Mouse (Mus musculus) T-helper 17 cell (primary cell): Measurements from ENCODE around the gene Jakmip3.

Experiments used
- in situ Hi-C, 2 experiments: fragments of 300-600 bp; cut with MboI, MseI; formaldehyde crosslinking; loops; 1 replicate in 1 of 2; 2 replicates in 1 of 2; pipeline ENCODE4 v1.15.1; 2025; ENCODE audit warnings: high pct_unique_total_duplicates in 2 of 2

The Jakmip3 gene

DNA sequence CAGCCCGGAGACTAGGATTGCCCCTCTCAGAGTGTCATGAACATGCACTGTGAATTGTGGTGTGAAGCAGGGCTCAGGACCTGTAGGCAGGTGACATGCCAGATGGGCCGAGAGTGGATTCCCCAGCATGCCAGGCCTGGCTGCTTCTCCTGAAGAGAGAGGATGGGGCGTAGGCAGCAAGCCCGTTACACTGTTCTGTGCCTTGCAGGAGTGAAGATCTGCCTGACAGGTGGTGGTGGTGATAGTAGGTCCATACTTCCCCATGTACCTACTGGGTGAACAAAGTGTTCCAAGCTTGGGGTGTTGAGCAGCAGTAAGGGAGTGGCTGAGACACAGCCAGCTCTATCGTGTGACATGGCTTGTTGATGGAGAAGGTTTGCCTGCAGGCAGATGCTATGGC, 152.6 kb downstream of the Jakmip3 start:
- in situ Hi-C loops, result no loop called here

DNA sequence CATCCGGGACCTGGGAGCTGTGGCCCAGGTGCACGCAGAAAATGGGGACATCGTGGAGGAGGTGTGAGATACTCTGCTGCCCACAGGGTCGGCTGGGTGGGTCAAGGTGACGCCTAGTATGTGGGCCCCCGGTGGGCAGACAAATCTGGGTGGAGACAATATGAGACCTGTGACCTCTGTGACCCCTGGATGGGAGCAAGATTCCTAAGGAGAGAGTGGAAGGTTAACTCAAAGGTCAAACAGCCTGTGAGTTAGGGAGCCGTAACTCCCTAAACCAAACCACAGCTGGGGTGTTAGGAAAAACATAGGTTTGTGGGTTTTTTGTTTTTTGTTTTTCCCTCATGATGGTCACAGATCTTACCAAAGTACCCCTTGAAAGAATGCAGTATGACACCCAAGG, 153.3 kb downstream of the Jakmip3 start:
- in situ Hi-C loops, result no loop called here

- in situ Hi-C loops, result no loop called here
Observed at GRCm38 (mm10) chr7:139094761-139095160, 154.2 kb downstream of the Jakmip3 start.

- in situ Hi-C loops, result no loop called here
Observed at GRCm38 (mm10) chr7:139095282-139095681, 154.8 kb downstream of the Jakmip3 start.

- in situ Hi-C loops, result no loop called here
Observed at GRCm38 (mm10) chr7:139096399-139096798, 155.9 kb downstream of the Jakmip3 start.

GRCm38 (mm10) chr7:139100531-139101095, 160.1 kb downstream of the Jakmip3 start:
- in situ Hi-C loops, result loop anchor here in 1 of 2 experiments (10.0 kb wide), 1 partner anchor 374 kb away; no protein-coding TSS in a partner anchor

DNA sequence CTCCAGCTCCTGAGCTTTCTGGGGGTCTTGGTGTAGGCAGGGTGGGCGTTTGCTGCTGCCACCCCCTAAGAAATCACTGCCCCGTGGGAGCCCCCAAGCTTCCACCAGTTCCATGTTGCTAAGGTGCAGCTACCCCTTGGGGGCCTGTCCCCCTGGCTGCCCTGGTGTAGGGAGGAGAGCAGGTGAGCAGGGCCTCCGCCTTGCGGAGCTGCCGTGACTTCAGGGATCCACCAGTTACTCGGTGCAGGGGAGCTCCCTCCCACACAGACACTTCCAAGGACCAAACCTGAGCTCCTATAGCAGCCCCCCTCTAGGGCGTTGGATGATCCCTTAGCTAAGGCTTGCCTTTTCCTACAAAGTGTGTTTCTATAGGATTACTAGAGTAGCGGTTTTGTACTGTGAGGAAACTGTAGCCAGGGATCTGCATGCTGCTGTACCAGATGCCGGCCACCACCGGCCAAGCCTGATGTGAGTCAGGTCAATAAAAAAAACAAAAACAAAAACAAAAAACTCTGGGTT, 160.8 kb downstream of the Jakmip3 start:
- in situ Hi-C loops, result loop anchor here in 1 of 2 experiments (10.0 kb wide), 1 partner anchor 373 kb away; no protein-coding TSS in a partner anchor

GRCm38 (mm10) chr7:139101826-139102225, 161.3 kb downstream of the Jakmip3 start:
- in situ Hi-C loops, result loop anchor here in 1 of 2 experiments (10.0 kb wide), 1 partner anchor 373 kb away; no protein-coding TSS in a partner anchor

DNA sequence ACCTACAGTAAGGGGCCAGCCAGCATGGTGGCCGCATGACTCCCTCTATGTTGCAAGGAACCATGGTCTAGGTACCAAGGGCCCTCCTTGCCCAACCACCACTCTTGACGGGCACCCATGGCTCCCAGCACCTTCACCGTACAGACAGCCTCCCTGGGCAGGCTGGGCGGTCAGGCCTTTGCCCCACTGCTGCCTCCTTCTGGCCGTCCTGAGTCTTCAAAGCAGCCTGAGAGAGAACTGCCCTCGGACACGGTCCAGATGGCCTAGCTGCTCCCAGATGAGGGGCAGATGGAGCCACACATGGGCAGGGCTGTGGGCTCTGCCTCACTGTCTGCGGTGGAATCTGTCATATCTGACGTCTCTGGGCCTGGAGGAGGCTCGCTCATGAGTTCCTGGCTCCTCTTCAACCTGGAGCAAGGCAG, 163.4 kb downstream of the Jakmip3 start:
- in situ Hi-C loops, result loop anchor here in 1 of 2 experiments (10.0 kb wide), 1 partner anchor 371 kb away; no protein-coding TSS in a partner anchor

GRCm38 (mm10) chr7:139105076-139105475, 164.5 kb downstream of the Jakmip3 start:
- in situ Hi-C loops, result loop anchor here in 1 of 2 experiments (10.0 kb wide), 1 partner anchor 370 kb away; no protein-coding TSS in a partner anchor

DNA sequence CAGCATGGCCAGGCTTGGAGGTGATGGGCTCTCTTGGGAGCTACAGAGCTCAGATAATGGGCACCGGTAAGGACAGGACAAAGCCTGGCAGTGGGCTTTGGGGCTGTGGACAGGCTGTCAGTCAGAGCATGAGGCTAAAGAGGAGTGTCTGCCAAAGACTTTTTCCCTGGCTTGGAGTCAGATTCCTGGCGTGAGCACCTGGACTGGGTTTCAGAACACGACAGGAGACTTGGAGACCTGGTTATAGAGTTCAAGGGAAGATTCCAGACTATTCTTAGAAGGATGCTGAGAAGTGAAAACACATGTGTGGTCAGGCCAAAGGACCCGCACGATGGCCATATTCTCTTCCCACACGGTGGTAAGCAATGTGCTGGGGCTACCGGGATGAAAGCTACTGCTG, 165.2 kb downstream of the Jakmip3 start:
- in situ Hi-C loops, result loop anchor here in 1 of 2 experiments (10.0 kb wide), 1 partner anchor 369 kb away; no protein-coding TSS in a partner anchor

- in situ Hi-C loops, result loop anchor here in 1 of 2 experiments (10.0 kb wide), 1 partner anchor 367 kb away; no protein-coding TSS in a partner anchor
Observed at GRCm38 (mm10) chr7:139107908-139108650, 167.5 kb downstream of the Jakmip3 start.

GRCm38 (mm10) chr7:139119152-139119774, 178.7 kb downstream of the Jakmip3 start:
- in situ Hi-C loops, result no loop called here

DNA sequence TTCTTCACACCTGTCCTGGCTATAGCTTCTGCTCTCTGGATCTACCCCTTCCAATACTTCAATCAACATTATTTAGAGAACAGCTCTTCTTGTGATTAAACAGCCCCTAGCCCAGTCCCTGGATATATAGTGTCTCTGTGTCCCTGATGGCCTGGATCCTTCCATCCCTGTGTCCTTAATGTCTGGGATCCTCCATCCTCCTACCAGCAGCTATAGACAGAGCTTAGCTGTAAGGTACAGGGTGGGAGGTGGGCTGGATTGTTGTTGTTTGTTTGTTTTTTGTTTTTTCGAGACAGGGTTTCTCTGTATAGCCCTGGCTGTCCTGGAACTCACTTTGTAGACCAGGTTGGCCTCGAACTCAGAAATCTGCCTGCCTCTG, 179.2 kb downstream of the Jakmip3 start:
- in situ Hi-C loops, result loop anchor here (5.0 kb wide), 1 partner anchor 78 kb away; no protein-coding TSS in a partner anchor

GRCm38 (mm10) chr7:139125881-139126280, 185.4 kb downstream of the Jakmip3 start:
- in situ Hi-C loops, result no loop called here

- in situ Hi-C loops, result no loop called here
Observed at GRCm38 (mm10) chr7:139126549-139126948, 186.0 kb downstream of the Jakmip3 start.

DNA sequence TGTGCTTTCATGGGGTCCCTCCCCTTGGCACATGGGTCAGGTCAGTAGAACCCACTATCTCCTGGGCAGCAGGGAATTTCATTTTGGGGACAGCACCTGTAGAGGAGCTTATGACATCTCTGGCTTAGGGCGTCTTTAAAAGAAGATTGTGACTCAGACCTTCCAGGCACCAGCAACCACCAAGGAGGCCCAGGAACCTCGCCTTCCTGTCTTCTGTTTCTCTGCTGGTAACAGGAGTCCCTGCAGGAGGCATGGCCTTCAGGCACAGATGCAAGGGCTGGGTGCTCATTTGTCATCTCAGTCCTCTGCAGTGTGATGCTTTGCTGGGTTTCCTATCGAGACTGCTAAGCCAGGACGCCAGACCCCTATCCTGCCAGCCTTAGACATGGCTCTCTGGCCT, 188.5 kb downstream of the Jakmip3 start:
- in situ Hi-C loops, result no loop called here

DNA sequence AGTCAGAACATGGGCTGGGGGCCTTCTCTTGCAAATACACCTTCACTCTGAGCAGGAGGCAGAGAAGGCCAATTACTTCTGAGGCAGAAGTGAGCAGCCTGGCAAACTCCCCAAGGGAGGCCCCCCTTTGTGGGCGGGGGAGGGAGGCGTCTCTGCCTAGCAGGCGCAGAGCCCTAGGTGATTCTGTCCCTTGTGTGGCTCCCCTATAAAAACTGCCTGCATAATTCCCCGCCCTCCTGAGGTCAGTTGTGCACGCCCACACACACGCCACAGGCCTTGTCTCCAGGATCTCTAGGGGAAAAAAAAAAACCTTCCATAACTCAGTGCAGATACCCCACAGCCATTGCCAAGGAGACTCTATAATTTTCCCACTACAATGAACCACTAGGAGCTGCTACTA, 189.8 kb downstream of the Jakmip3 start:
- in situ Hi-C loops, result no loop called here

GRCm38 (mm10) chr7:139131538-139131937, 191.0 kb downstream of the Jakmip3 start:
- in situ Hi-C loops, result no loop called here

- in situ Hi-C loops, result no loop called here
Observed at GRCm38 (mm10) chr7:139133446-139133845, 192.9 kb downstream of the Jakmip3 start.
